ENCODE assay signal across 29 mouse cellular contexts in the genomic region with DNA sequence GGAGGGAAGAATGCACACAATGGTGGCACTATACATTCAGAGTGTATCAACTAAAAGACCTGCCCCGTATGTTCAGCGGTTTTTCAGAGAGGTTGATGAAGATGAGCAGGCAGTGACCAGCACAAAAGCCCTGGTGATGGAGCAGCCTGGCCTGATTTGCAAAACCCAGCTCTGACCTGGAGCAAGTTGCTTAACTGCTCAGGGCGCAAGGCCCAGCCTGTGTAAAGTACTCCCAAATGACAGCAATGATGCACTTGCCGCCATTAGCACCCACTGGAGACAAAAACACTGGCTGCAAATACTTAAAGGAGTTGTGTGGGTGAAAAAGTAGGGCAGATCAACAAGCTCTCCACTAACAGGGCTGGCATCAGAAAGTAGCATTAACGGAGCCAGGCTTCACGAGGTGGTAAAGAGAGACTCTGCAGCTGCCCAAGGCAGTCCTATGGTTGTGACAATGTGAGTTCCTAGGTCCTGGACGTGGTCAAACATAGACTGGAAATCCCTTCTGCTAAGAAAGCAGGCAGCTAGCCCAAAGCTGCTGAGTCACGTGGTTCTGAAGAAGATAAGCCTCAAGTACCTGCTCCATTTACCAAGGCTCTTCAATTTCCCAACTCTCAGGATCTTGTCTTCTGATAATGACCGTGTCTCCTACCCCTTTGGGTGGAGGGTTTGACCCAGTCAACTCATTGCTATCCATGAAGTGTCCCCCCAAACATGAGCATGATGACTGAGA. TPM values are rescaled to one million over a fixed set of nuclear protein-coding genes. Genes with fewer than 3 reads are reported as not detected.
"Had no signal": no experiment of that assay in that cellular context is flagged by ENCODE, and none has a peak within 500 bp of the region (broad histone marks: within the 10 kb centered on the region; RNA-seq: fewer than 3 reads in every experiment).

No protein-coding gene starts in this region.

- H3K27me3 ChIP-seq: limb, embryonic 12.5 days; limb, embryonic 15.5 days; liver, embryonic 13.5 days had no signal

- H3K4me2 ChIP-seq: limb, embryonic 12.5 days; limb, embryonic 15.5 days; liver, embryonic 13.5 days had no signal

- H3K4me3 ChIP-seq: limb, embryonic 12.5 days; limb, embryonic 15.5 days; liver, embryonic 13.5 days had no signal

- H3K9me3 ChIP-seq: limb, embryonic 12.5 days; limb, embryonic 15.5 days; liver, embryonic 13.5 days had no signal

- H3K27ac ChIP-seq: limb, embryonic 12.5 days; limb, embryonic 15.5 days; liver, embryonic 13.5 days had no signal

- DNase-seq: kidney, adult 9 months; kidney, postnatal 14 days; kidney, postnatal 4 days; left cerebral cortex, postnatal 4 days; liver, embryonic 13.5 days; lung, adult 2 months; lung, postnatal 14 days; lung, postnatal 4 days; midbrain, embryonic 14.5 days; thymus, adult 18-20 months; thymus, postnatal 36 days had no signal

- H3K9ac ChIP-seq: limb, embryonic 12.5 days; limb, embryonic 15.5 days; liver, embryonic 13.5 days had no signal

- H3K36me3 ChIP-seq: limb, embryonic 12.5 days; liver, embryonic 13.5 days had no signal

RNA-seq across cellular contexts. Expression of a gene that starts 14.5 kb away (rescaled TPM):
- total RNA-seq: layer of hippocampus, adult 18-20 months; layer of hippocampus, postnatal 14 days; left cerebral cortex, adult 8-10 months; left cerebral cortex, postnatal 14 days; left cerebral cortex, postnatal 4 days; megakaryocyte, adult 5-6 weeks; midbrain, postnatal 0 days had no signal
- polyA plus RNA-seq: kidney, embryonic 16.5 days; limb, embryonic 12.5 days; limb, embryonic 15.5 days; liver, embryonic 13.5 days; liver, embryonic 16.5 days; lung, adult 2 months; lung, embryonic 16.5 days; midbrain, embryonic 14.5 days; midbrain, postnatal 0 days; neural tube, embryonic 11.5 days; neural tube, embryonic 14.5 days; small intestine, adult 2 months; spleen, adult 2 months; stomach, embryonic 16.5 days; testis, adult 2 months; urinary bladder, adult 2 months had no signal

RNA-seq across cellular contexts. Expression of a gene that starts 41.6 kb away (rescaled TPM):
- total RNA-seq: megakaryocyte, adult 5-6 weeks had no signal
- polyA plus RNA-seq: kidney, embryonic 16.5 days; limb, embryonic 12.5 days; limb, embryonic 15.5 days; liver, embryonic 13.5 days; liver, embryonic 16.5 days; lung, adult 2 months; lung, embryonic 16.5 days; midbrain, embryonic 14.5 days; neural tube, embryonic 11.5 days; neural tube, embryonic 14.5 days; small intestine, adult 2 months; spleen, adult 2 months; stomach, embryonic 16.5 days; urinary bladder, adult 2 months had no signal
